Mouse (Mus musculus) cerebellum, postnatal 14 days (tissue): ENCODE data around the gene Gm11554.
"Not testable (repeated sequence)": the region's sequence is repeated elsewhere in the genome, so short reads cannot be mapped to it uniquely, and the experiment has no call there.

Experiments used
- DNase-seq, 2 experiments: peaks; one replicate each; pipeline ENCODE4 v3.0.0; 2021; ENCODE audit warnings: mixed read lengths in 2 of 2

The Gm11554 gene

GRCm38 (mm10) chr11:99804346-99804745 is at the start of gene Gm11554:
Gm11554 (minus strand) TSS chr11:99804446.
- DNase-seq, result not testable (repeated sequence)

DNA sequence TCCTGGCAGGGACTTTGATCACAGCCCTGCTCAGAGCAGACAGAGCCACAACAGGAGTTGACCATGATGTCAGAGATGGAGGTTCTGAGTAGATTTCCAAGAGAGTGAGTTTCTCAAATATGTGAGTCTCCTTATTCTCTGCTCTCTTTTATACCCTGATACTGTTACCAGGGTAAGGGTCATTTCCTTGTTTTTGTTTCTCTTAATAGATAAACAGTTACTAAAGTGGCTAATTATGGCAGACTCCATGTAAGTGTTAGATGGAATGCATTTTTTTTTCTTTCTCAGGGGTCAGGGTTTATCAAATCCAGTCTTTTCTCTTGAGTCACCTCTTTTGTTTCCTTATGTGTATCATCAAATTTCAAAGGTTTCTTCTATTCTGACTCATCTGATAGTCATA is 47.3 kb upstream of the Gm11554 start, which contains the start of gene Krtap4-16:
Krtap4-16 (minus strand) TSS at position 101 of the 400 bp plus-strand sequence.
- DNase-seq, result no peak

DNA sequence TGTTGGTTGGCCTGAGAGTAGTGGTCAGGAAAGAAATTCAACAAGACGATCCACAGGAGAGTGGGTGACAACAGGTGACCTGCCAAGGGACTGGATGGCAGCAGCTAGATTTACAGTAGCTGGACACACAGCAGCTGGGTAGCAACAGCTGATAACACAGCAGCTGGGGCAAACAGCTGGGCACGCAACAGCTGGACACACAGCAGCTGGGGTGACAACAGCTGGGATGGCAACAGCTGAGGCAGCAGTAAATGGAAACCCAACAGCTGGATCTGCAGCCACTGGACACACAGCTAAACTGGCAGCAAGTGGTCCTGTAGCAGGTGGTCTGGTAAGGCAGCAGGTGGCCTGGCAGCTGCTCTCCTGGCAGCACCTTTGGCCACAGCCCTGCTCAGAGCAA is 42.5 kb upstream of the Gm11554 start:
- DNase-seq, result no peak

GRCm38 (mm10) chr11:99842185-99842584 is 37.9 kb upstream of the Gm11554 start:
- no peak for DNase-seq

- DNase-seq, result no peak
Observed at GRCm38 (mm10) chr11:99837966-99838365, 33.7 kb upstream of the Gm11554 start, which contains the start of gene 2300003K06Rik. 2300003K06Rik (minus strand) TSS chr11:99838066.

DNA sequence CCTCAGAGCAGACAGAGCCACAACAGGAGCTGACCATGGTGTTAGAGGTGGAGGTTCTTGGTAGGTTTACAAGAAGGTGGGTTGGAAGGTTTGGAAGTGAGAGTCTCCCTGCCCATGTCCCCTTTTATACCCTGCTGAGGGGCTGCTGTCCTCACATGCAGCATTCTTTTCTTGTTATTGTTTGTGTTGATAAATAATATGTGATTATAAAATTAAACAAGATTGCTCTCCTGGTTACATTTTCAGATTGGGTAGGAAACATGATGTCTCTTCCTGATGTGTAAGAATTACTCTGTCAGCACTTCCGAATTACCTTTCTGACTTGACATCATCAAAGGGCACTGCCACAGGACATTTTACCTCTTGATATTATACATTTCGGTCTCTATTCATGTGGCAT is 11.3 kb upstream of the Gm11554 start, which contains the start of gene Gm11564:
Gm11564 (minus strand) TSS at position 101 of the 400 bp plus-strand sequence.
- DNase-seq, result not testable (repeated sequence)

GRCm38 (mm10) chr11:99809792-99810191 is 5.5 kb upstream of the Gm11554 start, which contains the start of gene Krtap4-13:
Krtap4-13 (minus strand) TSS chr11:99809892.
- not testable (repeated sequence) for DNase-seq

GRCm38 (mm10) chr11:99798832-99799231 is 5.4 kb downstream of the Gm11554 start, which contains the start of gene Gm11569:
Gm11569 (minus strand) TSS chr11:99798932.
- DNase-seq, result not testable (repeated sequence)

- DNase-seq, result no peak
Observed at GRCm38 (mm10) chr11:99793367-99793766, 10.9 kb downstream of the Gm11554 start, which contains the start of gene Gm11596. Gm11596 (minus strand) TSS chr11:99793467.

DNA sequence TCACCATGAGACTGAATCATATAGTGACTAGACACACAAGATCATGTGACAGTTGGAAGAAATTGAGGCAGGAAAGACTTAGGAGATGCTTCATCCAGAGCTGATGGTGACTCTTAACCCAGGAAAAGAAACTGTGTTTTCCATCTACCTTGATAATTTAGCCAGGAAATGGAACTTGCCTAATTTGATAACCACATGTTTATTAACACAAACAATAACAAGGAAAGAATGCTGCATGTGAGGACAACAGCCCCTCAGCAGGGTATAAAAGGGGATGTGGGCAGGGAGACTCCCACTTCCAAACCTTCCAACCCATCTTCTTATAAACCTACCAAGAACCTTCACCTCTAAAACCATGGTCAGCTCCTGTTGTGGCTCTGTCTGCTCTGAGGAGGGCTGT is 19.3 kb downstream of the Gm11554 start, which contains the start of gene Krtap4-9:
Krtap4-9 (plus strand) TSS at position 301 of the 400 bp plus-strand sequence.
- DNase-seq, result not testable (repeated sequence)

DNA sequence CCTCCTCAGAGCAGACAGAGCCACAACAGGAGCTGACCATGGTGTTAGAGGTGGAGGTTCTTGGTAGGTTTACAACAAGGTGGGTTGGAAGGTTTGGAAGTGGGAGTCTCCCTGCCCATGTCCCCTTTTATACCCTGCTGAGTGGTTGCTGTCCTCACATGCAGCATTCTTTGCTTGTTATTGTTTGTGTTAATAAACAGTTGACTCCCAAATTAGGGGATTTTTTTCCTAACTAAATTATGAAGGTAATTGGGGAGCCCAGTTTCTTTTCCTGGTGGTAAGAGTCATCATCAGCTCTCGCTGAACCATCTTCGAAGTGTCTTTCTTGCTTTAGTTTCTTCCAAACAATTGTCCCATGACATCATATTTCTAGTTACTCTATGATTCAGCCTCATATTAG is 23.6 kb downstream of the Gm11554 start, which contains the start of gene Krtap4-8:
Krtap4-8 (minus strand) TSS at position 101 of the 400 bp plus-strand sequence.
- DNase-seq, result no peak

- DNase-seq, result no peak
Observed at GRCm38 (mm10) chr11:99778401-99778800, 25.8 kb downstream of the Gm11554 start.

- DNase-seq, result not testable (repeated sequence)
Observed at GRCm38 (mm10) chr11:99772813-99773212, 31.4 kb downstream of the Gm11554 start, which contains the start of gene Gm11595. Gm11595 (minus strand) TSS chr11:99772913.

DNA sequence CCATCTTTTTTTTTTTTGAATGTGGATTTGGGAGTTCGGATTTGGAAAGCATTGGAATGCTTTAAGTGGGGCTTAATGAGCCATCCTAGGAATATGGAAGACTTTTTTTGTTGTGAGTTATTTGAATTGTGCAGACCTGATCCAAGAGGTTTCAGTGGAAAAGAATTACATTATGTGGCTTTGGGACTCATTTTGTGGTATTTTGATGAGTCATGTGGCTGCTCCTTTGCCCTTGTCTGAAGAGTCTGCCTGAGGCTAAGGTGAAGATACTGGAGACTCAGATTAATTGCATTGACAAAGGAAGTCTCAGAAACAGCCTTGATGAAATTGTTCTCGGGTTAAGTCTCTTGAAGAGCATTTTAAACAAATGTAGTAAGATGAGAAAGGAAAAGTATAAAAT is 35.8 kb downstream of the Gm11554 start:
- no peak for DNase-seq

DNA sequence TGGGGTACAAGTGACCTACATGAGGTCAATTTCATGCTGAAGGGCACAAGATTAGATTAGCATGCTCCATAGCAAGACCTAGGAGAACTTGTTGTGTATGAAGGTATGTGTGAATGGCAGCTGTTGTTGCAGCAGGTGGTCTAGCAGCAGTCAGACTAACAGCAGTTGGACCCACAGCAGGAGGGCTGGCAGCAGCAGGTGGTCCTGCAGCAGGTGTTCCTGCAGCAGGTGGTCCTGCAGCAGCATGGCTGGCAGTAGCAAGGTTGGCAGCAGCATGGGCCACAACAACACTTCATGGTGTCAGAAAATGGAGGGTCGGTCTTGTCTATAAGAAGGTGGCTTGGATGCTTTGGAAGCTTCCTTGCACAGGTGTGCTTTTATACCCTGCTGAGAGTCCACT is 45.4 kb downstream of the Gm11554 start:
- peak in 1 of 2 experiments; percentile 4 for DNase-seq
